Mouse (Mus musculus): ENCODE measurements around the gene Adamts16.

The Adamts16 gene

GRCm38 (mm10) chr13:70716022-70716421 is 125.6 kb downstream of the Adamts16 start:
- in situ Hi-C loops (cut with MboI, MseI): loop anchor here in 1 of 2 experiments (5.0 to 10.0 kb wide), 2 partner anchors 281 to 1039 kb away; no protein-coding TSS in a partner anchor

- in situ Hi-C loops (cut with MboI, MseI): loop anchor here in 1 of 2 experiments (10.0 kb wide), 1 partner anchor 1041 kb away; no protein-coding TSS in a partner anchor
These were observed 127.4 kb downstream of the Adamts16 start for GRCm38 (mm10) chr13:70714081-70714775.

- in situ Hi-C loops (cut with MboI, MseI): loop anchor here in 1 of 2 experiments (10.0 kb wide), 1 partner anchor 1041 kb away; no protein-coding TSS in a partner anchor
These were observed 128.3 kb downstream of the Adamts16 start for GRCm38 (mm10) chr13:70713331-70713730.

GRCm38 (mm10) chr13:70707158-70707854 is 134.3 kb downstream of the Adamts16 start:
- in situ Hi-C loops (cut with MboI, MseI): no loop called here

GRCm38 (mm10) chr13:70702904-70703303 is 138.7 kb downstream of the Adamts16 start:
- in situ Hi-C loops (cut with MboI, MseI): no loop called here

- in situ Hi-C loops (cut with MboI, MseI): no loop called here
These were observed 142.7 kb downstream of the Adamts16 start for GRCm38 (mm10) chr13:70698812-70699387.

GRCm38 (mm10) chr13:70689452-70689960 is 152.1 kb downstream of the Adamts16 start:
- in situ Hi-C loops (cut with MboI, MseI): no loop called here

GRCm38 (mm10) chr13:70685825-70686224 is 155.8 kb downstream of the Adamts16 start:
- in situ Hi-C loops (cut with MboI, MseI): no loop called here

- in situ Hi-C loops (cut with MboI, MseI): no loop called here
These were observed 156.5 kb downstream of the Adamts16 start for GRCm38 (mm10) chr13:70684976-70685609.

GRCm38 (mm10) chr13:70681411-70682183 is 160.0 kb downstream of the Adamts16 start:
- in situ Hi-C loops (cut with MboI, MseI): no loop called here

- in situ Hi-C loops (cut with MboI, MseI): no loop called here
These were observed 161.3 kb downstream of the Adamts16 start for GRCm38 (mm10) chr13:70680316-70680715.
